Mouse (Mus musculus) hindbrain, embryonic 13.5 days (tissue): ENCODE data around the gene Naa16. TPM values are rescaled to one million over a fixed set of nuclear protein-coding genes. Genes with fewer than 3 reads are reported as not detected.

Experiments used
- ATAC-seq: fragments of 200-750 bp; cut with Nextera tagmentation; 2 replicates; pipeline ENCODE4 v1.8.0; 2017; ENCODE audit warnings: moderate TSS enrichment; ENCODE audit not compliant: low FRiP score
- H3K27ac ChIP-seq: fragments of 300-500 bp; sonication (generic); 2 replicates; pipeline ENCODE4 v1.5.1; 2015; ENCODE audit warnings: inconsistent platforms, mild to moderate bottlenecking, moderate library complexity
- H3K27me3 ChIP-seq: fragments of 300-500 bp; sonication (generic); 2 replicates; pipeline ENCODE4 v1.6.1; 2015; ENCODE audit warnings: mild to moderate bottlenecking, inconsistent platforms
- H3K36me3 ChIP-seq: fragments of 300-500 bp; sonication (generic); 2 replicates; pipeline ENCODE4 v1.6.1; 2015; ENCODE audit warnings: mild to moderate bottlenecking, inconsistent platforms
- H3K4me1 ChIP-seq: fragments of 300-500 bp; sonication (generic); replicated peaks from 2 replicates; pipeline ENCODE4 v1.6.1; 2015; ENCODE audit warnings: inconsistent platforms
- H3K4me2 ChIP-seq: fragments of 300-500 bp; sonication (generic); 2 replicates; pipeline ENCODE4 v1.6.1; 2015; ENCODE audit warnings: inconsistent platforms, mild to moderate bottlenecking, moderate library complexity
- H3K4me3 ChIP-seq: fragments of 300-500 bp; sonication (generic); 2 replicates; pipeline ENCODE4 v1.5.1; 2015; ENCODE audit warnings: mild to moderate bottlenecking, inconsistent platforms
- H3K9ac ChIP-seq: fragments of 300-500 bp; sonication (generic); 2 replicates; pipeline ENCODE4 v1.6.1; 2015; ENCODE audit warnings: mild to moderate bottlenecking, inconsistent platforms
- H3K9me3 ChIP-seq: fragments of 300-500 bp; sonication (generic); 2 replicates; pipeline ENCODE4 v1.6.1; 2016; ENCODE audit warnings: inconsistent platforms
- WGBS: fragments of 180-500 bp; shearing (Covaris S2); methylation state at CpG from one replicate; pipeline ENCODE4 v1.1.7; 2015; 5-methylcytosine and 5-hydroxymethylcytosine counted together
- polyA plus RNA-seq: library from polyadenylated mRNA; unstranded; fragments of >200 nt; fragmentation: Nextera tagmentation; extraction: Ambion mirVana; gene quantifications from 2 replicates; pipeline ENCODE4 v1.2.1, GENCODE M21; 2015

Naa16 gene
- polyA plus RNA-seq, 1 experiment from 2014 or later, result 22.9 TPM

GRCm38 (mm10) chr14:79278927-79279326 lies 111.7 kb downstream of the Naa16 start:
- H3K4me1 ChIP-seq, result peaks cover 20% of the 10 kb centered on the region
- no peak for ATAC-seq
- WGBS, result 88% methylated on average over 4 of the region's 4 CpGs
- H3K9ac ChIP-seq, result no peak overlapping the region
- H3K36me3 ChIP-seq, result no peaks in the 10 kb centered on the region
- H3K9me3 ChIP-seq, result no peaks in the 10 kb centered on the region; the same call in 1 of the 2 replicates
- H3K27ac ChIP-seq, result no peak overlapping the region
- no peak overlapping the region for H3K4me2 ChIP-seq
- no peaks in the 10 kb centered on the region for H3K27me3 ChIP-seq
- H3K4me3 ChIP-seq, result no peak overlapping the region

DNA sequence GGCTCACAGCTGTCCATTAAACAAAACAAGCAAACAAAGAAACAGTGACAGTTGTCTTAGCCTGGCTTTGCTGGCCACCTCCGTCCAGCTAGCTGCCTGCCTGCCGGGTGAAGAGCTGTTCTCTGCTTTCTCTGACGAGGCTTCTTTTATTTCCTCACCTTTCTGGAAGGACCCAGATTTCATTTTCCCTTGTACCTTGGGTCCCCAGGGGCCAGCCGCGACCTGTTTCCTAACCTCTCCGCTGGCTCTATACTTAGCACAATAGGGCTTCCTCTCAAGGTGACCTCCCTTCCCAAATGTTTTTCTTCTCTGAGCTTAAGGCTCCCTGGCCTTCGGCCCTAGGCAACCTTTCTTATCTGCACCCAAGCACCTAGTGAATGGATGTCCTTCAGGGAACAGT lies 112.7 kb downstream of the Naa16 start:
- Histone ChIP-seq H3K27me3 (no peaks in the 10 kb centered on the region), H3K27ac (0 out of 2 replicates have a peak overlapping the region, but pooled peaks have one; percentile 15), H3K9ac (no peak overlapping the region), H3K4me1 (peaks cover 30% of the 10 kb centered on the region), H3K4me3 (no peak overlapping the region), H3K9me3 (no peaks in the 10 kb centered on the region), H3K36me3 (no peaks in the 10 kb centered on the region), H3K4me2 (no peak overlapping the region)
- 37% methylated on average over 7 of the region's 7 CpGs for WGBS
- no peak for ATAC-seq

DNA sequence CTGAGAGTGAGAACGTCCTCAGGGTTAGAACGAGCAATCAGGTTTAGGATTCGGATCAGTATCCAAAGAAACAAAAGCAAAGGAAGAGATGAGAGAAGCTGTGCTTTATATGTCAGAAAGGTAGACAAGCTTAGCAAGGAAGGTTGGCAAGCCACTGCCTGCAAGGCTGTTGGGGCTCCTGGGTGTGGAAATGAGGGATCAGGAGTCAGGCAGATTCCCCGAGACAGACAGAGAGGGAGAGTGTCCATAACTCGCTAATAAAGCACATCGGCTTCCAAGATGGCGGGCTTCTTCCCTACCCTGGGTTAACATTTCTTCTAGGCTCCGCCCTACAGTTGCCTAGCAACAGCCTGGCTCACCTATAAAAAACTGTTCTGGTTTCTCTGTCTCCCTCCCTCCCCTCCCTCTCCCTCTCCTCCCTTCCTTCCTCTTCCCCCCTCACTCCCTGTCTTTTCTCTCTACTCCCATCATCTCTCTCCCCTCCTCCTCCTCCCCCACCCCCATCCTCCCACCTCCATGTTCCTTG lies 114.6 kb downstream of the Naa16 start:
- Histone ChIP-seq H3K4me3 (no peak overlapping the region), H3K9ac (no peak overlapping the region), H3K4me2 (no peak overlapping the region), H3K36me3 (no peaks in the 10 kb centered on the region), H3K4me1 (peaks cover 31% of the 10 kb centered on the region), H3K27me3 (no peaks in the 10 kb centered on the region), H3K9me3 (no peaks in the 10 kb centered on the region), H3K27ac (no peak overlapping the region)
- 0 out of 2 replicates have a peak, but pooled peaks have one; percentile 40 for ATAC-seq
- WGBS, result 85% methylated on average over 8 of the region's 8 CpGs

DNA sequence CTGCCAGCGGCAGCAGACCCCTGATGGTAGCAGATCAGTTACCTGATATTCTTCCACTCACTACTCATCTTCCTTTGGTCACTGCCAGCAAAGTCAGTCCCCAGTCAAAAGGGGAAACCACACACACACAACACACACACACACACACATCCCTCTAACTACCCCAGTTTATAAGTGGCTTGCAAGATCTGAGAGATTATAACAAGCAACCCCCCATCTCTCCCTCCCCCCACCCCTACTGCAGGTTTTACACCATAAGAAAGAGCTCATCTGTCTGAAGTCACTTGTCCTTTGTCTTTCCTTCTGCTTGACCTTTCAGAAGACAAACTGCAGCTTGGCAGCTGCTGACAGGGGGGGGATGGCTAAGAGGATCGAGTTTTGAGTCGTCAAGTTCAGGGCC lies 115.1 kb downstream of the Naa16 start:
- Histone ChIP-seq H3K36me3 (no peaks in the 10 kb centered on the region), H3K4me1 (peaks cover 31% of the 10 kb centered on the region), H3K9me3 (no peaks in the 10 kb centered on the region), H3K27me3 (no peaks in the 10 kb centered on the region), H3K4me3 (no peak overlapping the region), H3K4me2 (no peak overlapping the region), H3K9ac (no peak overlapping the region), H3K27ac (no peak overlapping the region)
- 49% methylated on average over 3 of the region's 3 CpGs for WGBS
- no peak for ATAC-seq

Other genes with a start within 250 kb of the Naa16 start
- not detected in 2 replicates for gene Zfp957, start 143.4 kb downstream of the Naa16 start, polyA plus RNA-seq
- gene Rgcc, start 89.1 kb downstream of the Naa16 start, polyA plus RNA-seq, result 29.4 and 38.8 TPM in 2 replicates
- gene Mtrf1, start 7.0 kb upstream of the Naa16 start, polyA plus RNA-seq, result 11.2 and 12.4 TPM in 2 replicates
- 15.4 and 16.4 TPM in 2 replicates for gene Kbtbd7, start 35.7 kb upstream of the Naa16 start, polyA plus RNA-seq
- 1.5 and 1.6 TPM in 2 replicates for gene Kbtbd6, start 61.1 kb upstream of the Naa16 start, polyA plus RNA-seq
- gene Elf1, start 90.4 kb upstream of the Naa16 start, polyA plus RNA-seq, result 3.8 and 3.9 TPM in 2 replicates
- 43.9 and 46.1 TPM in 2 replicates for gene Wbp4, start 90.7 kb upstream of the Naa16 start, polyA plus RNA-seq
- gene Sugt1, start 196.9 kb upstream of the Naa16 start, polyA plus RNA-seq, result 124 and 128 TPM in 2 replicates